Mouse (Mus musculus) erythroblast, embryonic 14.5 days (primary cell): ENCODE data around the gene Fads6. TPM values are rescaled to one million over a fixed set of nuclear protein-coding genes. Genes with fewer than 3 reads are reported as not detected.

Experiments
- H3K27me3 ChIP-seq: 2 replicates; pipeline ENCODE4 v1.6.1; 2012; ENCODE audit warnings: inconsistent platforms; ENCODE audit not compliant: control insufficient read depth
- H3K36me3 ChIP-seq: 2 replicates; pipeline ENCODE4 v1.6.1; 2012; ENCODE audit warnings: mild to moderate bottlenecking, inconsistent platforms; ENCODE audit not compliant: control insufficient read depth
- H3K4me1 ChIP-seq: 2 replicates; pipeline ENCODE4 v1.6.1; 2012; ENCODE audit warnings: inconsistent platforms; ENCODE audit not compliant: control insufficient read depth
- H3K4me3 ChIP-seq: replicated peaks from 2 replicates; pipeline ENCODE3; 2012; ENCODE audit warnings: moderate library complexity, mild to moderate bottlenecking, inconsistent platforms
- H3K9me3 ChIP-seq: 2 replicates; pipeline ENCODE4 v1.6.1; 2012; ENCODE audit warnings: low read length, inconsistent platforms, mixed read lengths; ENCODE audit not compliant: control insufficient read depth
- GATA1 ChIP-seq: IDR thresholded peaks from 2 replicates; pipeline ENCODE4 v1.6.1; 2012; ENCODE audit warnings: low read length, inconsistent platforms, mixed read lengths
- TAL1 ChIP-seq: IDR thresholded peaks from 3 replicates; pipeline ENCODE4 v1.6.1; 2012; ENCODE audit warnings: low read length, inconsistent platforms, mixed read lengths
- polyA plus RNA-seq: library from polyadenylated mRNA; stranded (reverse); fragments of >175 nt; gene quantifications from 2 replicates; pipeline ENCODE4 v1.2.3, GENCODE M21; 2012

Fads6 gene
- polyA plus RNA-seq, 1 experiment = 0.01 TPM

DNA sequence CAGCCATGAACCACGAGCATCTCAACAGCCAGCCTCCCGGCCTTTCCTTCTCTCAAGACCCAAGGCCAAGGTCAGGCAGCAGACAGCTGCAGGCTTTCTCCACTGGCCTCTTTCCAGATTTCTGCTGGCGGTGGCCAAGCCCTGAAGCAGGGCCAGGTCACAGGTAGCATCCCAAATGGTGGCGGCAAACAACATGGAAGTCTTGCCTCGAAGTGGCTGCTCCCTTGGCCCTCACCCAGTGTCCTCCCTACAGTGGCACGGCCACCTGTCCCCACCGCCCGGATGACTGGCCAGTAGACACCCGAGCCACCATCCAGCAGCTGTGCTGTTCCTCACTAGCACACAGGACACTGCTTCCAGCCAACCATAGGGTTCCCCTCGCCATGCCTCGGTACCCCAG, 56.1 kb downstream of the Fads6 start:
- no peak for TF ChIP-seq TAL1
- TF ChIP-seq GATA1 = no peak
- Histone ChIP-seq H3K4me1 (no peaks in the 10 kb centered on the region), H3K36me3 (peaks cover 11% of the 10 kb centered on the region; the same call in 1 of the 2 replicates), H3K9me3 (no peaks in the 10 kb centered on the region), H3K27me3 (no peaks in the 10 kb centered on the region), H3K4me3 (no peak overlapping the region)

DNA sequence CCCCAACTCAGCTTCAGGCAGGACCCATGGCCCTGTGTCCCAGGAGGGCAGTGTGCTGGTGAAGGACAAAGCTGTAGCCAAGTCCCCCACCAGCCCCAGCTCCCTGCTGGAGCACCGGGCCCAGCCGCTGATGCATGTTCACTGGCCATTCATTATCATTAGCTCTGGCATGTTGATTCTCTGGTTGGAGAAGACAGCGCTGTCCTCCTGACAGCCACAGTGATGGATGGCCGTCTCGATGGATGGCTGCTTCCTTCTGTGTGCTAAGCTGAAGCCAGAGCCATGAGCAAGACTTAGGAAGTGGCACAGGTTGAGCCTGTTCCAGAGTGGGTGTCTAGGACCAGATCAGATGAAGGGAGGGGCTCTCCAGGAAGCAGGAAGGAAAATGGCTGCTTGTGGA, 60.9 kb downstream of the Fads6 start:
- Histone ChIP-seq H3K27me3 (no peaks in the 10 kb centered on the region), H3K4me1 (no peaks in the 10 kb centered on the region), H3K4me3 (no peak overlapping the region), H3K36me3 (peaks cover 4% of the 10 kb centered on the region; the same call in 1 of the 2 replicates), H3K9me3 (no peaks in the 10 kb centered on the region)
- TF ChIP-seq GATA1 = no peak
- no peak for TF ChIP-seq TAL1

DNA sequence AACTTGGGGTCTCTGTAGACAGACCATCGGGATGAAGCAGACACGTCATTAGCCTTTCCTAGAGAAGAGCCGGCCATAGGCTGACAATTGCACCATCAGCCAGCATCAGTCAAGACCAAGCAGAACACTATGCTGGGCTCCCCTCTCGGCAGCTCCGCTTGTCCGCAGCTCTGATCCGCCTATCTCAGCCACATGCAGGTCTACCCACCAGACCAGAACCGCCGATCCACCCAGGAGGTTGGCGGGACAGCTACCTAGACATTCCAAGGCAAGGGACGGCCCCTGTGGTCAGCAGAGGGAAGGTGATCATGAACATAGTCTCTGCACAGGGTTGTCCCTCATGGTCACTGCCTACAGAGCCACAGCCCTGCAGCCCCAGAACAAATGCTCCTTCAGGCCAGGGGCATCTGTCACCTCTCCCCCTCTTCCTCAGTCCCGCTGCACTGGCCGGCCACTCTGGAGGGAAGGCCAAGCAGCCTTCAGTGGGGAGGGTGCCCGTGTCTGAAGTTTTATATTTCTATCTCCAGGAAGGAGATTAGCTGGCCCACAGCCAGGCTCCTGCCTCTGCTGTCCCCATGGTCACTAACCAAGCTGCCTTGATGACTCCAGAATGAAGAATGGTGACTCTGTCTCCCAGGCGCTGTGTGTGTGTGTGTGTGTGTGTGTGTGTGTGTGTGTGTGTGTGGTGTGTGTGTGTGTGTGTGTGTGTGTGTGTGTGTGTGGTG, 63.0 kb downstream of the Fads6 start:
- Histone ChIP-seq H3K27me3 (no peaks in the 10 kb centered on the region), H3K9me3 (no peaks in the 10 kb centered on the region), H3K4me1 (no peaks in the 10 kb centered on the region), H3K4me3 (no peak overlapping the region), H3K36me3 (peaks cover 2% of the 10 kb centered on the region; the same call in 1 of the 2 replicates)
- TF ChIP-seq GATA1 (no peak), TAL1 (no peak)

DNA sequence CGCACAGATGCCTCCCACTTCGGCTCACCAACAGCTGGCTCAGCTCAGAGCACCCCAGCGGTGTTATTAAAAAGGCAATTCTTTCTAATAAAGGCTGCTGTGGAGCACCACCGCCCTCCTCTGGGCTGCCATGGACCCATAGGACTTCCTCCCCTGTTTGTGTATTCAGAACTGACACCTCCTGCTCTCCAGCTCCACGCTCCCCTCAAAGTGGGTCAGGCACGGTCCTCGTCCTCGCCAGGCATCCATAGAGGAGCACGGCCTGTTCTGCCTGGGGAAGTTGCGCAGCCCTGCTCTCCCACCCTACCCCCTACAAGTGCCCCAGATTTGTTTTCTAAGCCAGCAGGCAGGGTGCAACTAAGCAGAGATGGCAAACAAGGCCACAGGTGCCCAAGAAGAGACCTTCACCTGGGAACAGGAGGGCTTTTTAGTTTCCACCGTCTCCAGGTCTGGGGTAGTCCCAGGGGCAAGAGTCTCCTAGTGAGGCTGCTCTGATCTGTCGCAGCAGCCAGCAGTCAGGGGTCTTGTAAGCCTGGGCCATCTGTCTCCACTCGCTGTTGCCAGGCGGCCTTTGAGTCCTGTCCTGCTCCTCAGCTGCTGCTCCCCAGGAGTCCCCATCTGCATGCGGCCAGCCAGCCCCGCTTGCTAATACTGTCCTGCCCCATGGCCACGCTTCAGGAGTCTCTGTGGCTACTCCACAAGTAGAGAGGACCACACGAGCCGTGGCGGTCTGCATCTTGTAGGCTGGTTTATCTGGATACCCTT, 63.8 kb downstream of the Fads6 start:
- H3K27me3 ChIP-seq = no peaks in the 10 kb centered on the region
- peaks cover 2% of the 10 kb centered on the region; the same call in 1 of the 2 replicates for H3K36me3 ChIP-seq
- H3K9me3 ChIP-seq = no peaks in the 10 kb centered on the region
- H3K4me3 ChIP-seq = no peak overlapping the region
- no peaks in the 10 kb centered on the region for H3K4me1 ChIP-seq
- TF ChIP-seq TAL1 (no peak), GATA1 (no peak)

DNA sequence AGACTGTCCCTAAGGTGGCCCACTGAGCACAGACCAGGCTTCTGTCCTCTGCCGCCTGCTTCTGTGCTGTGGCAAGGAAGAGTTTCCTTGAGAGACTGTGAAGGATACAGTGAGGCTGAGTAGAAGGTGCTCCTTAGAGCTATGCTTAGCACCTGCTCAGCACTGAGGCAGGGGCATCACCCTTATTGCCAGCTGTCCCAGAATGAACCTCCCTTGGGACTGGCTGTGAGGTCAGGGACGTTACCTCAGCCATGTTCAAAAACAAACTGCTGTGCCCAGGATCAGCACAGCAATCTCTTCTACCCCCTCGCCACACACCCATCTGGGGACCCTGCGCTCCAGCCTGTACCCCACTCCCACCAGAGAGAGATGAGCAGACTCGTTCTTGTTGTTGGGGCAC, 64.6 kb downstream of the Fads6 start:
- Histone ChIP-seq H3K4me3 (no peak overlapping the region), H3K27me3 (no peaks in the 10 kb centered on the region), H3K4me1 (no peaks in the 10 kb centered on the region), H3K36me3 (peaks cover 2% of the 10 kb centered on the region; the same call in 1 of the 2 replicates), H3K9me3 (no peaks in the 10 kb centered on the region)
- TF ChIP-seq TAL1 (no peak), GATA1 (no peak)

DNA sequence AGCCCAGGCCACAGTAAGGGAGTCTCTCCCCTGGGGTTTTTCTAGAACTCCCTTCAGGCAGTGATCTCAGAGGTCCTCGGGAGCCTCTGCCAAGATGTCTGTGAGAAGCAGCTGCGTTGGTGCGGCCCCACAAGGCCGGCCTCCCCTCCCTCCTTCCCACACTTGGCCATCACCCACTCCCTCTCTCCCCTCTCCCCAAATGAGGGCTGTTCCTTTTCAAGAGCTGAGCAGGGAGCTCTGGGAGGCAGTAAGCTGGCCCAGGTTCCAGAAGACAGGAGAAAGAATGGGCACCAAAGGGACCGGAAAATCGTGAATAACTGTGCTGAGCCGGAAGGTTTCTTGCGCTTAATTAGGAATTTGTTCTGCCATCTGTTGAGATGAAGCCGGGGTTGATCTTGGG, 65.5 kb downstream of the Fads6 start:
- no peaks in the 10 kb centered on the region for H3K27me3 ChIP-seq
- H3K9me3 ChIP-seq = no peaks in the 10 kb centered on the region
- no peak overlapping the region for H3K4me3 ChIP-seq
- TF ChIP-seq TAL1 (no peak), GATA1 (no peak)
- peaks cover 2% of the 10 kb centered on the region; the same call in 1 of the 2 replicates for H3K36me3 ChIP-seq
- H3K4me1 ChIP-seq = no peaks in the 10 kb centered on the region

DNA sequence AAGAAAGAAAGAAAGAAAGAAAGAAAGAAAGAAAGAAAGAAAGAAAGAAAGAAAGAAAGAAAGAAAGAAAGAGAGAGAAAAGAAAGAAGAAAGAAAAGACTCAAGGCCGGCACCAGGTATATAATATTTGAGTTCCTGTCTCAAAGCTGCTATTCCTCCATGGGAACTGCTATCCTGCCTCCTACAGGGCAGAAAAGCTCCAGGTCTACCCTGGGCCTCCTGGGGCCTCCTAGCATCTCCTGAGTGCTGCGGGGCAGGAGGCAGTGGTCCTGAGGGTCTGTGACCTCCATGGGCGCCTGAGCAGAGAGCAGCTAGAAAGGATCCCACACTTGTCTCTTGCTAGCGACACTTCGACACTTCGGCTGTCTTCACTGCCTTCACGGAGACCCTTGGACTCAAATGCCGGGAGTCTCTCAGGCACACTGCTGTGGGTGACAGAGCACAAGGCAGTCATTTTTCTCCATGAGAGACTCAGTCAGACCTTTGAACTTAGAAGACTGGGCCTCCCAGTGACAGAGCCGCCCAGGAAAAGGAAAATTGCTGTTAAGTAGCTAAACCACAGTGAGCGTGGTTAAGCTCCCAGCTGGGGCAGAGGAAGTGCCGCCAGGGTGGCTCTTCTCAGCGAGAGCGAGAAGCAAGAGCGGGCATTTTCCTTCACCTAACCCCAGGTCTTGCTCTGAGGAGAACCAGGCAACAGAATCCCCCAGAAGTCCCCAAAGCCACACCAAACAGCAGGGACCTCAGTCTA, 66.1 kb downstream of the Fads6 start:
- Histone ChIP-seq H3K36me3 (peaks cover 2% of the 10 kb centered on the region; the same call in 1 of the 2 replicates), H3K27me3 (no peaks in the 10 kb centered on the region), H3K4me3 (no peak overlapping the region), H3K4me1 (no peaks in the 10 kb centered on the region), H3K9me3 (no peaks in the 10 kb centered on the region)
- TF ChIP-seq TAL1 (no peak), GATA1 (no peak)

Other genes with a start within 250 kb of the Fads6 start
- gene Cd300ld3, start 249.3 kb downstream of the Fads6 start, polyA plus RNA-seq = not detected in 2 replicates
- gene Cd300e, start 235.5 kb downstream of the Fads6 start, polyA plus RNA-seq = not detected in 2 replicates
- gene Rab37, start 206.2 kb downstream of the Fads6 start, polyA plus RNA-seq = 0.01 TPM in 1 of 2 replicates, not detected in the other
- gene Cd300lf, start 163.7 kb downstream of the Fads6 start, polyA plus RNA-seq = not detected in 2 replicates
- gene Slc9a3r1, start 134.3 kb downstream of the Fads6 start, polyA plus RNA-seq = 1.8 and 2.1 TPM in 2 replicates
- gene Tmem104, start 110.2 kb downstream of the Fads6 start, polyA plus RNA-seq = 0.21 and 0.29 TPM in 2 replicates
- gene Nat9, start 109.8 kb downstream of the Fads6 start, polyA plus RNA-seq = 0.99 and 1.5 TPM in 2 replicates
- gene Grin2c, start 30.4 kb downstream of the Fads6 start, polyA plus RNA-seq = 0.01 TPM in 2 replicates
- gene Fdxr, start 20.6 kb downstream of the Fads6 start, polyA plus RNA-seq = 1.3 and 1.5 TPM in 2 replicates
- not detected in 2 replicates for gene Otop2, start 9.5 kb upstream of the Fads6 start, polyA plus RNA-seq
- gene Ush1g, start 24.4 kb upstream of the Fads6 start, polyA plus RNA-seq = not detected in 2 replicates
- gene Otop3, start 37.1 kb upstream of the Fads6 start, polyA plus RNA-seq = not detected in 2 replicates
- 0.03 TPM in 1 of 2 replicates, not detected in the other for gene Hid1, start 70.1 kb upstream of the Fads6 start, polyA plus RNA-seq
- gene Cdr2l, start 84.3 kb upstream of the Fads6 start, polyA plus RNA-seq = 0.01 TPM in 1 of 2 replicates, not detected in the other
- 5.7 and 6.6 TPM in 2 replicates for gene Mrpl58, start 106.1 kb upstream of the Fads6 start, polyA plus RNA-seq
- gene Atp5h, start 122.3 kb upstream of the Fads6 start, polyA plus RNA-seq = 19.5 and 23.1 TPM in 2 replicates
- gene Kctd2, start 122.5 kb upstream of the Fads6 start, polyA plus RNA-seq = 1.3 and 1.9 TPM in 2 replicates
- not detected in 2 replicates for gene Trim80, start 142.9 kb upstream of the Fads6 start, polyA plus RNA-seq
- gene Slc16a5, start 164.8 kb upstream of the Fads6 start, polyA plus RNA-seq = 0.02 TPM in 1 of 2 replicates, not detected in the other
- 0.73 and 0.87 TPM in 2 replicates for gene Armc7, start 178.0 kb upstream of the Fads6 start, polyA plus RNA-seq
- 4.8 and 6.4 TPM in 2 replicates for gene Nt5c, start 194.2 kb upstream of the Fads6 start, polyA plus RNA-seq
- 82.3 and 86.6 TPM in 2 replicates for gene Jpt1, start 216.7 kb upstream of the Fads6 start, polyA plus RNA-seq
- gene Sumo2, start 238.6 kb upstream of the Fads6 start, polyA plus RNA-seq = 31.3 and 32.9 TPM in 2 replicates